Mouse (Mus musculus) heart, embryonic 15.5 days (tissue): ENCODE data around the gene Filip1l. TPM values are rescaled to one million over a fixed set of nuclear protein-coding genes. Genes with fewer than 3 reads are reported as not detected.

Experiments used
- ATAC-seq: fragments of 200-750 bp; cut with Nextera tagmentation; replicated peaks from 2 replicates; pipeline ENCODE4 v1.8.0; 2017; ENCODE audit warnings: low read depth, moderate TSS enrichment; ENCODE audit not compliant: insufficient number of reproducible peaks, insufficient read depth, low FRiP score
- H3K27ac ChIP-seq: fragments of 300-500 bp; sonication (generic); 2 replicates; pipeline ENCODE4 v1.5.1; 2015; ENCODE audit warnings: mild to moderate bottlenecking, inconsistent platforms
- H3K27me3 ChIP-seq: fragments of 300-500 bp; sonication (generic); 2 replicates; pipeline ENCODE4 v1.6.1; 2015; ENCODE audit warnings: inconsistent platforms
- H3K36me3 ChIP-seq: fragments of 300-500 bp; sonication (generic); 2 replicates; pipeline ENCODE4 v1.6.1; 2015; ENCODE audit warnings: mild to moderate bottlenecking, inconsistent platforms
- H3K4me1 ChIP-seq: fragments of 300-500 bp; sonication (generic); replicated peaks from 2 replicates; pipeline ENCODE4 v1.6.1; 2015; ENCODE audit warnings: inconsistent platforms
- H3K4me2 ChIP-seq: fragments of 300-500 bp; sonication (generic); 2 replicates; pipeline ENCODE4 v1.6.1; 2015; ENCODE audit warnings: inconsistent platforms, mild to moderate bottlenecking, moderate library complexity
- H3K4me3 ChIP-seq: fragments of 300-500 bp; sonication (generic); 2 replicates; pipeline ENCODE4 v1.5.1; 2015; ENCODE audit warnings: mild to moderate bottlenecking, inconsistent platforms
- H3K9ac ChIP-seq: fragments of 300-500 bp; sonication (generic); 2 replicates; pipeline ENCODE4 v1.6.1; 2015; ENCODE audit warnings: mild to moderate bottlenecking, inconsistent platforms
- H3K9me3 ChIP-seq: fragments of 300-500 bp; sonication (generic); replicated peaks from 2 replicates; pipeline ENCODE4 v1.6.1; 2016; ENCODE audit warnings: inconsistent platforms
- WGBS: fragments of 180-500 bp; shearing (Covaris S2); methylation state at CpG from one replicate; pipeline ENCODE4 v1.1.7; 2015; ENCODE audit warnings: mixed read lengths; 5-methylcytosine and 5-hydroxymethylcytosine counted together
- polyA plus RNA-seq: library from polyadenylated mRNA; unstranded; fragments of >200 nt; fragmentation: Nextera tagmentation; extraction: Ambion mirVana; gene quantifications from 2 replicates; pipeline ENCODE4 v1.2.1, GENCODE M21; 2015

Gene Filip1l
- polyA plus RNA-seq, 1 experiment from 2014 or later, result 25.0 TPM

GRCm38 (mm10) chr16:57437523-57438287 lies 84.8 kb downstream of the Filip1l start:
- Histone ChIP-seq H3K9me3 (no peaks in the 10 kb centered on the region), H3K9ac (no peak overlapping the region), H3K4me3 (no peak overlapping the region), H3K4me1 (no peaks in the 10 kb centered on the region), H3K4me2 (no peak overlapping the region), H3K27me3 (no peaks in the 10 kb centered on the region), H3K27ac (peak overlapping the region; percentile 36; the same call in 1 of the 2 replicates), H3K36me3 (no peaks in the 10 kb centered on the region)
- 74% methylated on average over 11 of the region's 11 CpGs for WGBS
- no peak for ATAC-seq

- no peaks in the 10 kb centered on the region for H3K4me1 ChIP-seq
- no peak overlapping the region for H3K4me3 ChIP-seq
- no peak overlapping the region for H3K27ac ChIP-seq
- no peak overlapping the region for H3K9ac ChIP-seq
- 69% methylated on average over 5 of the region's 5 CpGs for WGBS
- no peaks in the 10 kb centered on the region for H3K9me3 ChIP-seq
- H3K36me3 ChIP-seq, result no peaks in the 10 kb centered on the region
- no peaks in the 10 kb centered on the region for H3K27me3 ChIP-seq
- no peak overlapping the region for H3K4me2 ChIP-seq
- no peak for ATAC-seq
Observed at GRCm38 (mm10) chr16:57438288-57438685, 85.4 kb downstream of the Filip1l start.

GRCm38 (mm10) chr16:57439206-57439605 lies 86.3 kb downstream of the Filip1l start:
- Histone ChIP-seq H3K9ac (no peak overlapping the region), H3K27me3 (no peaks in the 10 kb centered on the region), H3K4me2 (no peak overlapping the region), H3K9me3 (no peaks in the 10 kb centered on the region), H3K36me3 (no peaks in the 10 kb centered on the region), H3K4me3 (no peak overlapping the region), H3K27ac (no peak overlapping the region), H3K4me1 (no peaks in the 10 kb centered on the region)
- ATAC-seq, result no peak
- 76% methylated on average over 11 of the region's 11 CpGs for WGBS

GRCm38 (mm10) chr16:57440706-57441437 lies 88.0 kb downstream of the Filip1l start:
- 69% methylated on average over 10 of the region's 10 CpGs for WGBS

GRCm38 (mm10) chr16:57445096-57446094 lies 92.5 kb downstream of the Filip1l start:
- H3K36me3 ChIP-seq, result no peaks in the 10 kb centered on the region
- no peak overlapping the region for H3K4me2 ChIP-seq
- H3K4me3 ChIP-seq, result no peak overlapping the region
- 0 out of 2 replicates have a peak, but pooled peaks cover 3% of the 10 kb centered on the region for H3K4me1 ChIP-seq
- H3K27ac ChIP-seq, result no peak overlapping the region
- no peaks in the 10 kb centered on the region for H3K27me3 ChIP-seq
- no peak for ATAC-seq
- H3K9ac ChIP-seq, result no peak overlapping the region
- WGBS, result 54% methylated on average over 10 of the region's 10 CpGs
- H3K9me3 ChIP-seq, result no peaks in the 10 kb centered on the region; the same call in 1 of the 2 replicates

More at GRCm38 (mm10) chr16:57440706-57441437, 88.0 kb downstream of the Filip1l start:
- Histone ChIP-seq H3K27me3 (no peaks in the 10 kb centered on the region), H3K9ac (no peak overlapping the region), H3K4me3 (no peak overlapping the region), H3K4me2 (no peak overlapping the region), H3K9me3 (no peaks in the 10 kb centered on the region), H3K4me1 (0 out of 2 replicates have a peak, but pooled peaks cover 3% of the 10 kb centered on the region), H3K36me3 (no peaks in the 10 kb centered on the region), H3K27ac (no peak overlapping the region)
- no peak for ATAC-seq

GRCm38 (mm10) chr16:57453009-57453408 lies 100.1 kb downstream of the Filip1l start:
- H3K4me3 ChIP-seq, result no peak overlapping the region
- H3K4me1 ChIP-seq, result peaks cover 4% of the 10 kb centered on the region
- no peak overlapping the region for H3K27ac ChIP-seq
- no peaks in the 10 kb centered on the region for H3K27me3 ChIP-seq
- no peak overlapping the region for H3K9ac ChIP-seq
- WGBS, result 30% methylated on average over 7 of the region's 7 CpGs
- ATAC-seq, result 0 out of 2 replicates have a peak, but pooled peaks have one; percentile 43
- no peaks in the 10 kb centered on the region; the same call in 1 of the 2 replicates for H3K9me3 ChIP-seq
- no peak overlapping the region for H3K4me2 ChIP-seq
- H3K36me3 ChIP-seq, result no peaks in the 10 kb centered on the region

- H3K9ac ChIP-seq, result no peak overlapping the region
- no peaks in the 10 kb centered on the region for H3K9me3 ChIP-seq
- H3K4me3 ChIP-seq, result no peak overlapping the region
- no peak for ATAC-seq
- no peaks in the 10 kb centered on the region for H3K36me3 ChIP-seq
- WGBS, result 94% methylated on average over 8 of the region's 8 CpGs
- H3K4me1 ChIP-seq, result peaks cover 4% of the 10 kb centered on the region
- H3K27me3 ChIP-seq, result no peaks in the 10 kb centered on the region
- no peak overlapping the region for H3K4me2 ChIP-seq
- H3K27ac ChIP-seq, result no peak overlapping the region
Observed at GRCm38 (mm10) chr16:57454106-57454763, 101.3 kb downstream of the Filip1l start.

GRCm38 (mm10) chr16:57455573-57455972 lies 102.7 kb downstream of the Filip1l start:
- no peak overlapping the region for H3K4me2 ChIP-seq
- whole genome bisulfite sequencing, result 69% methylated on average over 3 of the region's 3 CpGs
- ATAC-seq, result no peak

GRCm38 (mm10) chr16:57456003-57456402 lies 103.1 kb downstream of the Filip1l start:
- H3K4me1 ChIP-seq, result peaks cover 4% of the 10 kb centered on the region
- no peak overlapping the region for H3K27ac ChIP-seq
- no peak overlapping the region for H3K9ac ChIP-seq
- no peak overlapping the region for H3K4me3 ChIP-seq
- WGBS, result 73% methylated on average over 2 of the region's 2 CpGs
- no peaks in the 10 kb centered on the region for H3K27me3 ChIP-seq
- no peak for ATAC-seq
- no peaks in the 10 kb centered on the region for H3K36me3 ChIP-seq
- no peaks in the 10 kb centered on the region for H3K9me3 ChIP-seq
- H3K4me2 ChIP-seq, result no peak overlapping the region

More at GRCm38 (mm10) chr16:57455573-57455972, 102.7 kb downstream of the Filip1l start:
- peaks cover 4% of the 10 kb centered on the region for H3K4me1 ChIP-seq
- H3K9ac ChIP-seq, result no peak overlapping the region
- no peaks in the 10 kb centered on the region for H3K27me3 ChIP-seq
- no peaks in the 10 kb centered on the region for H3K9me3 ChIP-seq
- no peak overlapping the region for H3K4me3 ChIP-seq
- no peak overlapping the region for H3K27ac ChIP-seq
- no peaks in the 10 kb centered on the region for H3K36me3 ChIP-seq

GRCm38 (mm10) chr16:57465386-57465913 lies 112.6 kb downstream of the Filip1l start:
- no peak overlapping the region for H3K9ac ChIP-seq
- WGBS, result 90% methylated on average over 9 of the region's 9 CpGs
- no peak overlapping the region for H3K4me3 ChIP-seq
- no peak overlapping the region for H3K4me2 ChIP-seq
- no peaks in the 10 kb centered on the region for H3K9me3 ChIP-seq
- H3K36me3 ChIP-seq, result no peaks in the 10 kb centered on the region
- H3K27me3 ChIP-seq, result no peaks in the 10 kb centered on the region
- H3K4me1 ChIP-seq, result peaks cover 9% of the 10 kb centered on the region; the same call in 1 of the 2 replicates
- ATAC-seq, result no peak
- no peak overlapping the region for H3K27ac ChIP-seq
